Mouse (Mus musculus): ENCODE measurements around the gene Strbp. TPM values are rescaled to one million over a fixed set of nuclear protein-coding genes. Genes with fewer than 3 reads are reported as not detected.

The Strbp gene
- polyA plus RNA-seq, 1 experiment from 2014 or later = 30.2 TPM

DNA sequence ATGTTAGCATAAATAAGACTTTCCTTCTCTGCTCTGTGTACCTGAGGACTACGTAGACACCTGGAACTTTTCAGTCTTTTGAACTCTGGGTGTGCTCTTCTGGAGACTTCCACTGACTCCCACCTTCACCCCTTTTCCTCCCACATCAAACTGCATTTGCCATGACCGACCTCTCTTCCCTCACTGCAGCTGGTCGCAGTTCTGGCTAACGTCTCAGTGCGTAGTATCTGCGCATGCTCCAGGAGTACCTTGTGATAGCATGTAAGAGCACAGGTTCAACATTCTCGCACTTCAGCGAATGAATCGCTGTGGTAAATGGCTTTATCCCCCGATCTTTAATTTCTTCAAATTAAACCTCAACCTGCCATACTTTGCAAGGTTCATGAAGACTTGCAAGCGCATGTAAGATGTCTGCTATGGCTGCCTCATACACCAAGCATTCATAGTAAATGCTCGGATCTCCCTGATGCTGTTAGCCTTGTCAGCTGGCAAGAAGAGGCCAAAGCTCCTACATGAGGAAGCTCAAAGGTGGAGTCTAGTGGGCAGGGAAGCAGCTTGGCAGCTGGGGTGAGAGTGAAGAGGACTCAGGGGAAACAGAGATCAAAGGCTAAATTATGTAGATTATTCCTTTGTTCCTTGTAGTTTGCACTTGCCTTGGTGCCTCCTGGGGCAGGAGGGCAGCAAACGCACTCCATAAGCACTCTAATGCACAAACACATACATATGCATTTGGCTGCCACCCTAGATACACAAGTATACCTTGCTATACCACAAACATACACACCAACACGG is 19.2 kb upstream of the Strbp start:
- no peak overlapping the region for H3K4me3 ChIP-seq (ENCODE audit: control insufficient read depth in 1 of 2, insufficient read depth in 1 of 2, low read depth in 1 of 2, low read length in 2 of 2)
- H3K4me1 ChIP-seq (ENCODE audit: control insufficient read depth in 2 of 2, insufficient read depth in 2 of 2, low read length in 2 of 2) = no peaks in the 10 kb centered on the region
- WGBS = 74% methylated on average over 14 of the region's 14 CpGs
- no peak overlapping the region for H3K4me2 ChIP-seq (ENCODE audit: low read length)
- no peaks in the 10 kb centered on the region for H3K27me3 ChIP-seq (ENCODE audit: control insufficient read depth, insufficient read depth, low read length)
- no peaks in the 10 kb centered on the region for H3K9me3 ChIP-seq (ENCODE audit: control insufficient read depth, low read length)
- ATAC-seq (ENCODE audit: insufficient number of reproducible peaks, insufficient read depth, low FRiP score, low read depth) = no peak
- no peak overlapping the region for H3K9ac ChIP-seq (ENCODE audit: low read length)
- no peak overlapping the region for H3K27ac ChIP-seq (replicated peaks in 1 of 2; ENCODE audit: control insufficient read depth in 1 of 2, insufficient read depth in 1 of 2, low read depth in 2 of 2, low read length in 2 of 2)
- H3K36me3 ChIP-seq (ENCODE audit: control insufficient read depth, insufficient read depth, low read length) = no peaks in the 10 kb centered on the region

DNA sequence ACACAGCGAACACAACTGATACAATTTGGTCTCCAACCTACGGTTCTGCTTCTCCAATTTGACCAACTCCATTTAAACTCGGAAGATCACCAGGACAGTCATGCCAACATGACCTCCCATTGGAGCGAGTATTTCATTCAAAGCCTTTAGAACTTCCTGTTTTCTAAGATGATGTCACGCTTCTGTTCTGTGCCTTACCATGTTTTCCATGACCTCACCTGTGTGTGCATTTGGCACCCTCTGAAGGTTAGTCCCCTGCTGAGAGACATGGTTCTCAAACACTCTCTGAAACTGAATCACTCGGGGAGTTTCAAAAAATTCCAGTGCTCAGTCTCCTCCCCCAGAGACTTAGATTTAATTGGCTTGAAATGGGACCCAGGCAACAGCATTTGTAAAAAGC is 12.6 kb upstream of the Strbp start:
- Histone ChIP-seq H3K27ac (replicated peaks in 1 of 2; ENCODE audit: control insufficient read depth in 1 of 2, insufficient read depth in 1 of 2, low read depth in 2 of 2, low read length in 2 of 2) (no peak overlapping the region), H3K9ac (ENCODE audit: low read length) (no peak overlapping the region), H3K9me3 (ENCODE audit: control insufficient read depth, low read length) (no peaks in the 10 kb centered on the region), H3K4me1 (ENCODE audit: control insufficient read depth in 2 of 2, insufficient read depth in 2 of 2, low read length in 2 of 2) (no peaks in the 10 kb centered on the region), H3K4me2 (ENCODE audit: low read length) (no peak overlapping the region), H3K27me3 (ENCODE audit: control insufficient read depth, insufficient read depth, low read length) (no peaks in the 10 kb centered on the region), H3K36me3 (ENCODE audit: control insufficient read depth, insufficient read depth, low read length) (no peaks in the 10 kb centered on the region), H3K4me3 (ENCODE audit: control insufficient read depth in 1 of 2, insufficient read depth in 1 of 2, low read depth in 1 of 2, low read length in 2 of 2) (no peak overlapping the region)
- WGBS = 71% methylated on average over 6 of the region's 6 CpGs
- ATAC-seq (ENCODE audit: insufficient number of reproducible peaks, insufficient read depth, low FRiP score, low read depth) = no peak

DNA sequence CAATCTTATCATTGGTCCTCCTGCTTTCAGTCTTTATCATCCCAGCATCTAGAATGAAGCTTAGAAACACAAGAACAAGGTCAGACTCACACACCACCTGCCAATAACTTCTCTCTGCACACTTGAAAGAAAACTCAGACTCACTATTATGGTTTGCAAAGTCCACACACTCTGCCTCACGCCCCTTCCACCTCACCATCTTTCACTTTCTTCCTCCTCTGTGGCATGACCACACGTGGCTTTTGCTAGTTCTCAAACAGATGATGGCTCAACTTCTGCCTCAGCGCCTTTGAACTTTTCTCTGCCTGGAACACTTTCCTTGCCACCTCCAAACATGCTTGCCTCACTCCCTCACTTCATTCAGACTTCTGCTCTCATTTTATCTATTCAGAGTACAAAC is 11.7 kb upstream of the Strbp start:
- no peaks in the 10 kb centered on the region for H3K36me3 ChIP-seq (ENCODE audit: control insufficient read depth, insufficient read depth, low read length)
- H3K4me2 ChIP-seq (ENCODE audit: low read length) = no peak overlapping the region
- no peak overlapping the region for H3K4me3 ChIP-seq (ENCODE audit: control insufficient read depth in 1 of 2, insufficient read depth in 1 of 2, low read depth in 1 of 2, low read length in 2 of 2)
- H3K27me3 ChIP-seq (ENCODE audit: control insufficient read depth, insufficient read depth, low read length) = no peaks in the 10 kb centered on the region
- H3K4me1 ChIP-seq (ENCODE audit: control insufficient read depth in 2 of 2, insufficient read depth in 2 of 2, low read length in 2 of 2) = no peaks in the 10 kb centered on the region
- no peaks in the 10 kb centered on the region for H3K9me3 ChIP-seq (ENCODE audit: control insufficient read depth, low read length)
- no peak overlapping the region for H3K27ac ChIP-seq (replicated peaks in 1 of 2; ENCODE audit: control insufficient read depth in 1 of 2, insufficient read depth in 1 of 2, low read depth in 2 of 2, low read length in 2 of 2)
- no peak for ATAC-seq (ENCODE audit: insufficient number of reproducible peaks, insufficient read depth, low FRiP score, low read depth)
- 64% methylated on average over 3 of the region's 3 CpGs for WGBS
- H3K9ac ChIP-seq (ENCODE audit: low read length) = no peak overlapping the region

DNA sequence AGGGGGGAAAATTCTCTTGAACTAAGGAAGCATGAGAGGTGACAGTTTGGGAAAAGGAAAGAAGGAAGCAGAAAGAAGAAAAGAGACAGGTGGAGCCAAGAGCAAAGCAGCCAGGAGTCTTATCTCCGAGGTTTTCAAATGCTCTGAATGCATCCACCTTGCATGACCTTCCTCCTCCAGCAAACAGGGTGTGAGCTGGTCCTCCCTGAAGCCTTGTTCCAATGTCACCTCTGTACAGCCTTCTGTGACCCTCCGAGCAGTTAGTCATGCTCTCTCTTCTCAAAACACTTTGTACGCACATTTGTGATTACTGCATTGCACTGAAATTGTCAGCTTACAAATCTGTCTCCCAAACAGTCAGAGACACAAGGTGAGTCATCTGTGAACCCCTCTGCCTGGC is 9.4 kb upstream of the Strbp start:
- H3K27ac ChIP-seq (replicated peaks in 1 of 2; ENCODE audit: control insufficient read depth in 1 of 2, insufficient read depth in 1 of 2, low read depth in 2 of 2, low read length in 2 of 2) = no peak overlapping the region
- H3K9ac ChIP-seq (ENCODE audit: low read length) = no peak overlapping the region
- H3K4me1 ChIP-seq (ENCODE audit: control insufficient read depth in 2 of 2, insufficient read depth in 2 of 2, low read length in 2 of 2) = no peaks in the 10 kb centered on the region
- no peak overlapping the region for H3K4me2 ChIP-seq (ENCODE audit: low read length)
- ATAC-seq (ENCODE audit: insufficient number of reproducible peaks, insufficient read depth, low FRiP score, low read depth) = no peak
- H3K4me3 ChIP-seq (ENCODE audit: control insufficient read depth in 1 of 2, insufficient read depth in 1 of 2, low read depth in 1 of 2, low read length in 2 of 2) = no peak overlapping the region
- WGBS = 52% methylated on average over 3 of the region's 3 CpGs
- H3K36me3 ChIP-seq (ENCODE audit: control insufficient read depth, insufficient read depth, low read length) = no peaks in the 10 kb centered on the region
- no peaks in the 10 kb centered on the region for H3K9me3 ChIP-seq (ENCODE audit: control insufficient read depth, low read length)
- no peaks in the 10 kb centered on the region for H3K27me3 ChIP-seq (ENCODE audit: control insufficient read depth, insufficient read depth, low read length)

DNA sequence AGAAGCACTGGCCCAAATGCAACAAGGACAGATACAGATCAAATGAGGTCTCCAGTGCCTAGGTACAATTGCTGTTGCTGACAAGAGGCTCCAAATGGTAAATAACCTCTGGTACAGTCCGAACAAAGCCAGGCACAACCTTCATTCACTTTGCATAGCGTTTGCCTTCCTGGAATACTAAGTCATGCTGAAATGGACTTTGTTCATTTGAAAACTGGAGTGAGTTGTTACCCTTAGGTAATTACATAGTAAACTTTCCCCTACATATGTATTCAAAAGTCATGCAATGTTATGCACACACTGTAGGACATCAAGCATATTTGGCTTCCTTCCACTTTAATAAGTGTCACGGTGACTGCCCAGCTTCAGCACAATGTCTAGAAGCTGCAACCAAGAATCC is 5.2 kb upstream of the Strbp start:
- Histone ChIP-seq H3K27ac (replicated peaks in 1 of 2; ENCODE audit: control insufficient read depth in 1 of 2, insufficient read depth in 1 of 2, low read depth in 2 of 2, low read length in 2 of 2) (no peak overlapping the region), H3K9ac (ENCODE audit: low read length) (no peak overlapping the region), H3K27me3 (ENCODE audit: control insufficient read depth, insufficient read depth, low read length) (no peaks in the 10 kb centered on the region), H3K9me3 (ENCODE audit: control insufficient read depth, low read length) (no peaks in the 10 kb centered on the region), H3K4me1 (ENCODE audit: control insufficient read depth in 2 of 2, insufficient read depth in 2 of 2, low read length in 2 of 2) (peaks cover 0 to 5% of the 10 kb centered on the region in 2 experiments; a peak in 1 of 4 replicates), H3K4me3 (ENCODE audit: control insufficient read depth in 1 of 2, insufficient read depth in 1 of 2, low read depth in 1 of 2, low read length in 2 of 2) (no peak overlapping the region), H3K4me2 (ENCODE audit: low read length) (no peak overlapping the region), H3K36me3 (ENCODE audit: control insufficient read depth, insufficient read depth, low read length) (no peaks in the 10 kb centered on the region)
- no peak for ATAC-seq (ENCODE audit: insufficient number of reproducible peaks, insufficient read depth, low FRiP score, low read depth)
- WGBS = 81% methylated on average over 3 of the region's 3 CpGs

DNA sequence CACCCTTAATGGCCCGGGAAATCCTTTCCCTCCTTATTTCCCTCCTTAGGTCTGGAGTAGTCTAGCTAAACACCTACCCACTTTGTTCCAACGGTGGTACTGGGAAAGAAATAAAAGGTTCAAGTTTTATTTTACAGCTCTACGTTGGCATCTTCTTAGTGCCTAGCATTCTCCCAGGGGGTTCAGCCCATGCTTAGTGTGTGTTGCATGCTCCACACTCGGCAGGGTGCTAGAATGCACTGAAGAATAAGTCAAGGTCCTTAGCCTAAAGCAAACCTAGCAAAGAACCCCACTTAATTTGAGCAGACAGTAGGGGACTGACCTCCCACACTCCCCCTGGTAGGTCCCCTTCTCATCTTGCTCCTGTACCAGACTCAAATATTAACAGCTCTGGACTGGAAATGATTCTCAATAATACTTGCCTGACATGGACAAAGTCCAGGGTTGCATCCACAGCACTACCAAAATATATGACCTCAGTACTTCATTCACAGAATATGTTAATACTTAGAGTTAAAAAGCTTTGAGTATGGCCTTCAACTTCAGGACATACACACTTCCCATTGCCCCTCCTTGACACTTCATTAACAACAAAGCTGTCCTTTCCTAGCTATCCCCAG is 592 bp upstream of the Strbp start:
- Histone ChIP-seq H3K27ac (replicated peaks in 1 of 2; ENCODE audit: control insufficient read depth in 1 of 2, insufficient read depth in 1 of 2, low read depth in 2 of 2, low read length in 2 of 2) (peak overlapping the region; percentile 77 to 94), H3K4me1 (ENCODE audit: control insufficient read depth in 2 of 2, insufficient read depth in 2 of 2, low read length in 2 of 2) (peaks cover 3 to 13% of the 10 kb centered on the region in 2 experiments), H3K4me2 (ENCODE audit: low read length) (peak overlapping the region; percentile 86), H3K36me3 (ENCODE audit: control insufficient read depth, insufficient read depth, low read length) (0 out of 2 replicates have a peak, but pooled peaks cover 3% of the 10 kb centered on the region), H3K27me3 (ENCODE audit: control insufficient read depth, insufficient read depth, low read length) (no peaks in the 10 kb centered on the region), H3K9me3 (ENCODE audit: control insufficient read depth, low read length) (no peaks in the 10 kb centered on the region), H3K4me3 (ENCODE audit: control insufficient read depth in 1 of 2, insufficient read depth in 1 of 2, low read depth in 1 of 2, low read length in 2 of 2) (peak overlapping the region; percentile 87 to 97; a peak in 3 of 4 replicates), H3K9ac (ENCODE audit: low read length) (peak overlapping the region; percentile 97)
- WGBS = 19% methylated on average over 4 of the region's 4 CpGs
- no peak for ATAC-seq (ENCODE audit: insufficient number of reproducible peaks, insufficient read depth, low FRiP score, low read depth)

DNA sequence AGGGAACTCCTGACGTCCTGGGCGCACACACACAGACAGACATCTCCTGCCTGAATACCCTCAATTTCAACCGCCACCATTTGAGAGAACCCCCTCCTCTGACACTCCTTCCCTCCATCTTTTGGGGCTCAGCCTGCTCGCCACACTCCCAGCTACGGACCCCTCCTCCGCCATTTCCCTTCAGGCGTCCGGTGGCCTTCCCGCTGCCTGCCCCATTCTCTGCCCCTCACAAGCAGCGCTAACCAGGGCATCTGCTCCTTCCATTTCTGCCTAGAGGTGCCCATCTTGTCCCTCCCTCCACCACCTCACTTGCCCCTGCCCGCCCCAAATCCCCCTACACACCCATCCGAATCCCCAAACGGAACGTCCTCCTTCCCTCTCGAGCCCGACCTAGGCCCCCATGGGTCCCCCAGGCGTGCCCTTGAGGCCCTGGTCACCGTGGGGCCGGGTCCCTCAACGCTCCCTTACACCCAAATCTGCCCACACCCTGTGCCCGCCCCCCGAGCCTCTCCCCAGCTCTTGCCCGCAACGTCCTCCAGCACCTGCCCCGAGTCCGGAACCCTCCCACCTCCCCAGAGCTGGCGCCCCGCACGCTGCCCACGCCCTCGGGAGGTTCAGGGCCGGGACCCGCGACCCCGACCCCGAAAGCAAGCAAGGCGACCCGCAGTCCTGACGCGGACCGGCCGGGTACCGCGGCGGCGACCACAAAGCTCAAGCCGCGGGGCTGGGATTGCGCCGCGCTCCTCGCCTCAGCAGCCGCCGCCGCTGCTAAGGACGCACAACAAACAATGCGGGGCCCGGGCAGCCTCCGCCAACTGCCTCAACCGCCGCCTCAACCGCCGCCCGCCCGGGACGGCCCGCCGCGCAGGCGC is 1.1 kb downstream of the Strbp start:
- peak overlapping the region; percentile 87 to 97 for H3K4me3 ChIP-seq (ENCODE audit: control insufficient read depth in 1 of 2, insufficient read depth in 1 of 2, low read depth in 1 of 2, low read length in 2 of 2)
- H3K4me1 ChIP-seq (ENCODE audit: control insufficient read depth in 2 of 2, insufficient read depth in 2 of 2, low read length in 2 of 2) = peaks cover 3 to 13% of the 10 kb centered on the region in 2 experiments
- peak; percentile 4; the same call in 1 of the 2 replicates for ATAC-seq (ENCODE audit: insufficient number of reproducible peaks, insufficient read depth, low FRiP score, low read depth)
- peak overlapping the region; percentile 45 to 94 for H3K27ac ChIP-seq (replicated peaks in 1 of 2; ENCODE audit: control insufficient read depth in 1 of 2, insufficient read depth in 1 of 2, low read depth in 2 of 2, low read length in 2 of 2)
- H3K36me3 ChIP-seq (ENCODE audit: control insufficient read depth, insufficient read depth, low read length) = 0 out of 2 replicates have a peak, but pooled peaks cover 3% of the 10 kb centered on the region
- no peaks in the 10 kb centered on the region for H3K27me3 ChIP-seq (ENCODE audit: control insufficient read depth, insufficient read depth, low read length)
- H3K4me2 ChIP-seq (ENCODE audit: low read length) = peak overlapping the region; percentile 86
- under 1% methylated on average over 68 of the region's 70 CpGs for WGBS
- no peaks in the 10 kb centered on the region for H3K9me3 ChIP-seq (ENCODE audit: control insufficient read depth, low read length)
- peak overlapping the region; percentile 97 for H3K9ac ChIP-seq (ENCODE audit: low read length)

All from heart, embryonic 14.5 days (tissue).